Mouse (Mus musculus): ENCODE measurements around the gene Sbno2. TPM values are rescaled to one million over a fixed set of nuclear protein-coding genes. Genes with fewer than 3 reads are reported as not detected.

Gene Sbno2
- 100 to 1,000 TPM; 118 to 128 TPM for total RNA-seq (2023)

DNA sequence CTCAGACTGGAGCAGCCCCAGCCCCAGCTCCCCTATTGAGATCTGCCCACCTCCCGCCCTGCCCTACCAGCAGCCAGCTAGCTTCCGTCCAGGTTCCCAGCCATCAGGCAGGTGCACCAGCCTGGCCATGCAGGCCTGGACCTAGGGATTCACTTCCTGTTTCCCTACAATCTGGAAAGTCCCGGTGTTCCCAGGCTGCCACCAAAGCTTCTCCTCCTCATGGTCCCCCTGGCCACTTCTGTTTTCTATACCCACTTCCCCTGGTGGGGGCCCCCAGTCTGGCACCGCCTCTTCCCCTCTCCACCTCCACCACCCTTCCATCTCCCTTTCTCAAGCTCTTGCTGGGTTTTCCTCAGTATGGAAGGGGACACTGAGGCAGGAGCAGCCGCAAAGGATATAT is at the start of gene Sbno2:
Gene Sbno2 (minus strand): TSS at position 112 of the 400 bp plus-strand sequence.

GRCm38 (mm10) chr10:80147719-80148601 is 42.6 kb upstream of the Sbno2 start, which contains the start of gene Midn:
Gene Midn, plus strand, starts transcription at chr10:80148272.

DNA sequence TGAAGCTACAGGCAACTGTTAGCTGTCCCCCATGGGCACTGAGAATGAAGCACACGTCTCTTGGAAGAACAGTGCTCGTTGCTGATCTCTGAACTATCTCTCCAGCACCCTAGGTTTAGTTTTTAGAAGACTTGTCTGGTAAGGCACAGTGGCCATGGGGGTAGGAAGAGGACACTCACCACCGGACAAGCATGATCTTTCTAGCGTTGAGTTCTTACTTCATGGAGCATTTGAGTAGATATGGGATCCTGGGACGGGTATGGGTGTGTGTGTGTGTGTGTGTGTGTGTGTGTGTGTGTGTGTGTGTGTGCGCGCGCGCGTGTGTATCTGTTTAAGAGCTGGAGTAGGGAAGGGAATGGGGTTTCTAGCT is 35.3 kb upstream of the Sbno2 start, which contains the start of gene Cbarp:
Gene Cbarp (minus strand): TSS at position 170 of the 370 bp plus-strand sequence.

DNA sequence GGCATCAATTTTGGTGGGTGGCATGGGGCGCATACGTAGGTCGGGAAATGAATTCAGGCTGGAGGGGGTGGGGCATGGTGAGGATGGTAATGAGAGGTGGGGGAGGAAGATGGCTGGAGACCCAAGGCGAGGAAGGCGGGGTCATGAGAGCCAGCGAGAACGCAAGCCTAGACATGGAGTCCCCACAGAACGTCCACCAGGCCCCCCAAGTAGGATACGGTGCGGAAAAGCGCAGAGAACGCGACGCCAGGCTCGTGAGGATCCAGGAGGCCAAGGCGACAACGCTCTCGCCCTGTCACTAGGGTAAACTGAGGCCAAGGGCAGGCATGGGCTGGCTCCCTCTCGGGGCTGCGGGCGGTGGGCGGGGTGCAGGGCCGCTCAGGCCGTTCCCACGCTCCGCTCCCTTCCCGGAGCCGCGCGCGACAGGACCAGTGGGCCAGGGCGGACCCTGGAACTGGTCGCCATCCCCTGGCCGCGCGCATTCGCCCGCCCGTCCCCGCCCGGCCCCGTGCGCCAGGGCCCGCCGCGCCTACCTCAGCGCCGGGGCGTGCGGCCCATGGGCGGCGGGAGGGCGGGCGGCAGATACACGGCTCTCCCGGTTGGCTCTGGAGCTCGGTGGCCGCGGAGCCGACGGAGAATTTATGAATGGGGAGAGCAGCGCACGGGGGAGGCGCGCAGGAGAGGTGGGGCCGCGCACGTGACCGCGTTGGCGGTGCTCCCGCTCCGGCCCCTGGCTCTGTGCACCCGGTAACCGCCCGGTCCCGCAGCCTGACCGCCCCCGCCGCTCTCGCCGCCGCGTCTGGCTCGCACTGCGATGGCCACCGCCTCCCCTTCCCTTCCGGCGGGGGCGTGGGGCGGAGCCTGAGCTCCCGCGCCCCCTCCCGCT is 33.4 kb upstream of the Sbno2 start, which contains the start of gene Atp5d:
Gene Atp5d (plus strand): TSS at position 80 of the 886 bp plus-strand sequence.

GRCm38 (mm10) chr10:80115290-80115943 is 10.0 kb upstream of the Sbno2 start, which contains the start of gene Stk11:
Gene Stk11, plus strand, starts transcription at chr10:80115803.

GRCm38 (mm10) chr10:80047041-80047565 is 58.3 kb downstream of the Sbno2 start, which contains the start of gene Gpx4:
Gene Gpx4, plus strand, starts transcription at chr10:80047166.

DNA sequence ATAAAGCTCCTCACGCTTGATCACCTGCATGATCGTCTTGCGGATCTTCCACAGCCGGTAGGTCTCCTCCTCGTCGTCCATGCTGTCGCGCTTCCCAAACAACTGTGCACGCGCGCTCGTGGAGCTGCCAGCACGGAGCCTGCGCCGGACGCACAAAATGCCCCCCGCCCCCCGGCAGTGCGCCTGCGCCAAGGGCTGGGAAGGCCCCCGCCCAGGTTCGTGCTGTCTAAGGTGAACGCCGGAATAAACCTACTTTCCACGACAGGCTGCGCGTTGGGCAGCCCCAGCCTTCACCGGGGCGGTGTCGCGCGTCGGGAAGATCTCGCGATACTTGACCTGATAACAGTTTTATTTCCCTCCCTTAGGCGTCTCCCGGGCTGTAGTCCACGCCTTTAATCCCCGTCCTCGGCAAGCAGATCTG is 65.8 kb downstream of the Sbno2 start, which contains the start of gene Polr2e:
Gene Polr2e (minus strand): TSS at position 237 of the 421 bp plus-strand sequence.

DNA sequence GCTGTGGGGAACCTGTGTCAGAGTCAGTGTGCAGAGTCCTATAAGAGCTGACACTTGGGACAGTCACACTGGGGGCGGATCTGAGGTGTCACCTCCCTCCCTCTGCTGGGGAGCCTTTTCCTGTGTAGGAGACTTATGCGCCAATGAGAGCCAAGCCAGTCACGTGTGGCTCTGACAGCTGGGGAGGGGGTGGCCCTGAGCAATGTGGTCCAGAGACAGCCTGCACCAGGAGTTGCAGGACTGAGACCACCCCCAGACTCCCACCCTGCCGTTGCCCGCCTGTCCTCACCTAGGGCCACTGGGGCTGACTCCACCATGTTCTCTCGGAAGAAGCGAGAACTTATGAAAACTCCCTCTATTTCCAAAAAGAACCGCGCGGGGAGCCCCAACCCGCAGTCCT is 88.9 kb downstream of the Sbno2 start, which contains the start of gene Arhgap45:
Gene Arhgap45 (plus strand): TSS at position 143 of the 400 bp plus-strand sequence.

Other genes starting within 250 kb of the Sbno2 start
- not detected for gene Prtn3, start 231.1 kb downstream of the Sbno2 start, total RNA-seq (2023)
- under 1 TPM; 0.47 to 0.70 TPM for gene Plppr3, start 230.9 kb downstream of the Sbno2 start, total RNA-seq (2023)
- gene Elane, start 219.3 kb downstream of the Sbno2 start, total RNA-seq (2023), result not detected
- gene Cfd, start 214.7 kb downstream of the Sbno2 start, total RNA-seq (2023), result not detected
- 10 to 100 TPM; 73.7 to 75.0 TPM for gene Med16, start 196.6 kb downstream of the Sbno2 start, total RNA-seq (2023)
- gene Gm26602, start 194.7 kb downstream of the Sbno2 start, total RNA-seq (2023), result not detected
- gene Kiss1r, start 188.6 kb downstream of the Sbno2 start, total RNA-seq (2023), result under 1 TPM; 0.50 to 0.93 TPM
- gene R3hdm4, start 184.4 kb downstream of the Sbno2 start, total RNA-seq (2023), result 10 to 100 TPM; 94.6 to 97.9 TPM
- 10 to 100 TPM; 40.0 to 49.7 TPM for gene Arid3a, start 178.5 kb downstream of the Sbno2 start, total RNA-seq (2023)
- 10 to 100 TPM; 44.5 to 55.3 TPM for gene Wdr18, start 145.4 kb downstream of the Sbno2 start, total RNA-seq (2023)
- gene Grin3b, start 134.9 kb downstream of the Sbno2 start, total RNA-seq (2023), result under 1 TPM in 1 of 2 experiments, not detected in 1; 0.24 TPM
- gene Tmem259, start 121.2 kb downstream of the Sbno2 start, total RNA-seq (2023), result 100 to 1,000 TPM; 156 to 169 TPM
- gene Cnn2, start 117.0 kb downstream of the Sbno2 start, total RNA-seq (2023), result 100 to 1,000 TPM; 339 to 353 TPM
- gene Abca7, start 109.1 kb downstream of the Sbno2 start, total RNA-seq (2023), result 10 to 100 TPM; 57.1 to 61.6 TPM
- gene Arhgap45, start 88.9 kb downstream of the Sbno2 start, total RNA-seq (2023), result 100 to 1,000 TPM; 538 to 550 TPM
- 100 to 1,000 TPM in 1 of 2 experiments, 10 to 100 TPM in 1; 91.9 to 101 TPM for gene Polr2e, start 65.8 kb downstream of the Sbno2 start, total RNA-seq (2023)
- gene Gpx4, start 58.4 kb downstream of the Sbno2 start, total RNA-seq (2023), result 100 to 1,000 TPM; 124 to 133 TPM
- gene Stk11, start 10.2 kb upstream of the Sbno2 start, total RNA-seq (2023), result 100 to 1,000 TPM; 178 to 181 TPM
- 100 to 1,000 TPM; 171 to 178 TPM for gene Atp5d, start 33.1 kb upstream of the Sbno2 start, total RNA-seq (2023)
- 1 to 10 TPM; 4.6 to 4.9 TPM for gene Cbarp, start 35.3 kb upstream of the Sbno2 start, total RNA-seq (2023)
- gene Midn, start 42.7 kb upstream of the Sbno2 start, total RNA-seq (2023), result 100 to 1,000 TPM; 153 to 162 TPM
- 100 to 1,000 TPM; 152 to 252 TPM for gene Cirbp, start 60.4 kb upstream of the Sbno2 start, total RNA-seq (2023)
- gene 1600002K03Rik, start 67.4 kb upstream of the Sbno2 start, total RNA-seq (2023), result 10 to 100 TPM in 1 of 2 experiments, 1 to 10 TPM in 1; 9.9 to 13.1 TPM
- gene Efna2, start 73.9 kb upstream of the Sbno2 start, total RNA-seq (2023), result under 1 TPM in 1 of 2 experiments, not detected in 1; 0.42 TPM
- 10 to 100 TPM; 79.2 to 79.3 TPM for gene Mum1, start 120.9 kb upstream of the Sbno2 start, total RNA-seq (2023)
- gene Ndufs7, start 143.6 kb upstream of the Sbno2 start, total RNA-seq (2023), result 100 to 1,000 TPM in 1 of 2 experiments, 10 to 100 TPM in 1; 98.1 to 106 TPM
- gene Gamt, start 155.4 kb upstream of the Sbno2 start, total RNA-seq (2023), result 1 to 10 TPM; 1.2 to 3.8 TPM
- 100 to 1,000 TPM; 147 to 159 TPM for gene Dazap1, start 155.9 kb upstream of the Sbno2 start, total RNA-seq (2023)
- gene Rps15, start 186.9 kb upstream of the Sbno2 start, total RNA-seq (2023), result 1,000 to 10,000 TPM; 2,823 to 2,836 TPM
- gene Apc2, start 190.4 kb upstream of the Sbno2 start, total RNA-seq (2023), result under 1 TPM; 0.24 to 0.35 TPM
- gene 2310011J03Rik, start 215.0 kb upstream of the Sbno2 start, total RNA-seq (2023), result 10 to 100 TPM; 27.6 to 32.1 TPM
- gene Pcsk4, start 223.9 kb upstream of the Sbno2 start, total RNA-seq (2023), result 1 to 10 TPM; 1.0 to 1.1 TPM
- gene Reep6, start 224.4 kb upstream of the Sbno2 start, total RNA-seq (2023), result under 1 TPM in 1 of 2 experiments, not detected in 1; 0.26 TPM
- gene Adamtsl5, start 242.8 kb upstream of the Sbno2 start, total RNA-seq (2023), result not detected

Measured in B cell, adult 67 days (primary cell).